Mouse (Mus musculus) liver, adult (tissue): Measurements from ENCODE around the gene Mtx2.
A peak's percentile ranks its signal among the peaks of the same experiment; 100 is the strongest.

Experiments
- GATA4 ChIP-seq: IDR thresholded peaks from 2 replicates; pipeline ENCODE4 v1.6.1; 2014; ENCODE audit warnings: mild to moderate bottlenecking, low read length; ENCODE audit not compliant: insufficient replicate concordance

Gene Mtx2

GRCm38 (mm10) chr2:74825730-74826430, at the start of gene Mtx2:
Gene Mtx2, plus strand, starts transcription at chr2:74825803.
- peak; percentile 29; the same call in 1 of the 2 replicates for TF ChIP-seq GATA4

- no peak for TF ChIP-seq GATA4
These were observed 47.9 kb upstream of the Mtx2 start for GRCm38 (mm10) chr2:74777536-74778275.

- TF ChIP-seq GATA4: no peak
These were observed 44.2 kb upstream of the Mtx2 start for GRCm38 (mm10) chr2:74781386-74781785.

- no peak for TF ChIP-seq GATA4
These were observed 30.1 kb upstream of the Mtx2 start for GRCm38 (mm10) chr2:74795531-74795930.

GRCm38 (mm10) chr2:74808431-74808830, 17.2 kb upstream of the Mtx2 start:
- no peak for TF ChIP-seq GATA4

GRCm38 (mm10) chr2:74822654-74823053, 2.9 kb upstream of the Mtx2 start:
- TF ChIP-seq GATA4: no peak

GRCm38 (mm10) chr2:74825371-74825729, 253 bp upstream of the Mtx2 start:
- TF ChIP-seq GATA4: no peak

- TF ChIP-seq GATA4: no peak
These were observed 21.4 kb downstream of the Mtx2 start for GRCm38 (mm10) chr2:74846992-74847391.

- TF ChIP-seq GATA4: no peak
These were observed 21.9 kb downstream of the Mtx2 start for GRCm38 (mm10) chr2:74847516-74847915.

- TF ChIP-seq GATA4: no peak
These were observed 24.4 kb downstream of the Mtx2 start for GRCm38 (mm10) chr2:74850036-74850435.

- TF ChIP-seq GATA4: no peak
These were observed 36.5 kb downstream of the Mtx2 start for GRCm38 (mm10) chr2:74862070-74862476.

- TF ChIP-seq GATA4: no peak
These were observed 39.8 kb downstream of the Mtx2 start for GRCm38 (mm10) chr2:74865414-74865813.

GRCm38 (mm10) chr2:74874043-74874442, 48.4 kb downstream of the Mtx2 start:
- TF ChIP-seq GATA4: no peak

GRCm38 (mm10) chr2:74884357-74884756, 58.8 kb downstream of the Mtx2 start:
- no peak for TF ChIP-seq GATA4

- no peak for TF ChIP-seq GATA4
These were observed 66.3 kb downstream of the Mtx2 start for GRCm38 (mm10) chr2:74891868-74892267.

- no peak for TF ChIP-seq GATA4
These were observed 67.4 kb downstream of the Mtx2 start for GRCm38 (mm10) chr2:74892881-74893615.

- TF ChIP-seq GATA4: no peak
These were observed 68.5 kb downstream of the Mtx2 start for GRCm38 (mm10) chr2:74894061-74894460.

GRCm38 (mm10) chr2:74899973-74900372, 74.4 kb downstream of the Mtx2 start:
- TF ChIP-seq GATA4: no peak
